Mouse (Mus musculus): ENCODE measurements around the gene Rfx4. TPM values are rescaled to one million over a fixed set of nuclear protein-coding genes. Genes with fewer than 3 reads are reported as not detected.

Rfx4 gene
- polyA plus RNA-seq, 1 experiment = 14.3 TPM

GRCm38 (mm10) chr10:84819669-84820068, 63.8 kb downstream of the Rfx4 start:
- TF ChIP-seq POLR2A (IDR thresholded peaks at IDR 0.05; ENCODE audit: extremely low read depth, insufficient read depth, low read length) (no peak), CTCF (IDR thresholded peaks at IDR 0.05; ENCODE audit: extremely low read depth, insufficient read depth, low read length) (no peak)
- no peak overlapping the region for H3K4me3 ChIP-seq (ENCODE audit: insufficient read depth, low read length)
- no peak overlapping the region for H3K27ac ChIP-seq (ENCODE audit: insufficient read depth, low read length)
- peaks cover 4% of the 10 kb centered on the region; the same call in 1 of the 2 replicates for H3K4me1 ChIP-seq (ENCODE audit: control insufficient read depth, insufficient read depth, low read length)

- peaks cover 4% of the 10 kb centered on the region; the same call in 1 of the 2 replicates for H3K4me1 ChIP-seq (ENCODE audit: control insufficient read depth, insufficient read depth, low read length)
- TF ChIP-seq CTCF (IDR thresholded peaks at IDR 0.05; ENCODE audit: extremely low read depth, insufficient read depth, low read length) (no peak), POLR2A (IDR thresholded peaks at IDR 0.05; ENCODE audit: extremely low read depth, insufficient read depth, low read length) (no peak)
These were observed 64.4 kb downstream of the Rfx4 start for GRCm38 (mm10) chr10:84820230-84820629.

GRCm38 (mm10) chr10:84822741-84823151, 66.9 kb downstream of the Rfx4 start:
- no peak for TF ChIP-seq POLR2A (IDR thresholded peaks at IDR 0.05; ENCODE audit: extremely low read depth, insufficient read depth, low read length)
- TF ChIP-seq CTCF (IDR thresholded peaks at IDR 0.05; ENCODE audit: extremely low read depth, insufficient read depth, low read length) = no peak
- Histone ChIP-seq H3K4me3 (ENCODE audit: insufficient read depth, low read length) (no peak overlapping the region), H3K27ac (ENCODE audit: insufficient read depth, low read length) (no peak overlapping the region), H3K4me1 (ENCODE audit: control insufficient read depth, insufficient read depth, low read length) (peaks cover 4% of the 10 kb centered on the region; the same call in 1 of the 2 replicates)

More at GRCm38 (mm10) chr10:84820230-84820629, 64.4 kb downstream of the Rfx4 start:
- Histone ChIP-seq H3K4me3 (ENCODE audit: insufficient read depth, low read length) (no peak overlapping the region), H3K27ac (ENCODE audit: insufficient read depth, low read length) (no peak overlapping the region; the same call in 1 of the 2 replicates)

- Histone ChIP-seq H3K4me1 (ENCODE audit: control insufficient read depth, insufficient read depth, low read length) (peaks cover 4% of the 10 kb centered on the region; the same call in 1 of the 2 replicates), H3K27ac (ENCODE audit: insufficient read depth, low read length) (no peak overlapping the region), H3K4me3 (ENCODE audit: insufficient read depth, low read length) (no peak overlapping the region)
- TF ChIP-seq POLR2A (IDR thresholded peaks at IDR 0.05; ENCODE audit: extremely low read depth, insufficient read depth, low read length) (no peak), CTCF (IDR thresholded peaks at IDR 0.05; ENCODE audit: extremely low read depth, insufficient read depth, low read length) (no peak)
These were observed 67.8 kb downstream of the Rfx4 start for GRCm38 (mm10) chr10:84823621-84824020.

- Histone ChIP-seq H3K4me1 (ENCODE audit: control insufficient read depth, insufficient read depth, low read length) (no peaks in the 10 kb centered on the region), H3K4me3 (ENCODE audit: insufficient read depth, low read length) (no peak overlapping the region), H3K27ac (ENCODE audit: insufficient read depth, low read length) (no peak overlapping the region)
- no peak for TF ChIP-seq CTCF (IDR thresholded peaks at IDR 0.05; ENCODE audit: extremely low read depth, insufficient read depth, low read length)
- TF ChIP-seq POLR2A (IDR thresholded peaks at IDR 0.05; ENCODE audit: extremely low read depth, insufficient read depth, low read length) = no peak
These were observed 73.1 kb downstream of the Rfx4 start for GRCm38 (mm10) chr10:84829009-84829408.

- Histone ChIP-seq H3K4me3 (ENCODE audit: insufficient read depth, low read length) (no peak overlapping the region), H3K27ac (ENCODE audit: insufficient read depth, low read length) (no peak overlapping the region), H3K4me1 (ENCODE audit: control insufficient read depth, insufficient read depth, low read length) (no peaks in the 10 kb centered on the region)
- TF ChIP-seq POLR2A (IDR thresholded peaks at IDR 0.05; ENCODE audit: extremely low read depth, insufficient read depth, low read length) (no peak), CTCF (IDR thresholded peaks at IDR 0.05; ENCODE audit: extremely low read depth, insufficient read depth, low read length) (no peak)
These were observed 79.7 kb downstream of the Rfx4 start for GRCm38 (mm10) chr10:84835596-84835995.

GRCm38 (mm10) chr10:84836104-84836503, 80.2 kb downstream of the Rfx4 start:
- Histone ChIP-seq H3K4me1 (ENCODE audit: control insufficient read depth, insufficient read depth, low read length) (no peaks in the 10 kb centered on the region), H3K27ac (ENCODE audit: insufficient read depth, low read length) (no peak overlapping the region), H3K4me3 (ENCODE audit: insufficient read depth, low read length) (no peak overlapping the region)
- TF ChIP-seq CTCF (IDR thresholded peaks at IDR 0.05; ENCODE audit: extremely low read depth, insufficient read depth, low read length) (peak; percentile 48), POLR2A (IDR thresholded peaks at IDR 0.05; ENCODE audit: extremely low read depth, insufficient read depth, low read length) (no peak)

GRCm38 (mm10) chr10:84837355-84837754, 81.5 kb downstream of the Rfx4 start:
- no peak overlapping the region for H3K27ac ChIP-seq (ENCODE audit: insufficient read depth, low read length)

GRCm38 (mm10) chr10:84838850-84839473, 83.1 kb downstream of the Rfx4 start:
- Histone ChIP-seq H3K4me3 (ENCODE audit: insufficient read depth, low read length) (no peak overlapping the region), H3K4me1 (ENCODE audit: control insufficient read depth, insufficient read depth, low read length) (peaks cover 2% of the 10 kb centered on the region; the same call in 1 of the 2 replicates), H3K27ac (ENCODE audit: insufficient read depth, low read length) (no peak overlapping the region)
- TF ChIP-seq CTCF (IDR thresholded peaks at IDR 0.05; ENCODE audit: extremely low read depth, insufficient read depth, low read length) (no peak), POLR2A (IDR thresholded peaks at IDR 0.05; ENCODE audit: extremely low read depth, insufficient read depth, low read length) (no peak)

More at GRCm38 (mm10) chr10:84837355-84837754, 81.5 kb downstream of the Rfx4 start:
- no peak overlapping the region for H3K4me3 ChIP-seq (ENCODE audit: insufficient read depth, low read length)
- TF ChIP-seq CTCF (IDR thresholded peaks at IDR 0.05; ENCODE audit: extremely low read depth, insufficient read depth, low read length) (no peak), POLR2A (IDR thresholded peaks at IDR 0.05; ENCODE audit: extremely low read depth, insufficient read depth, low read length) (no peak)
- H3K4me1 ChIP-seq (ENCODE audit: control insufficient read depth, insufficient read depth, low read length) = peaks cover 2% of the 10 kb centered on the region; the same call in 1 of the 2 replicates

GRCm38 (mm10) chr10:84846638-84847037, 90.8 kb downstream of the Rfx4 start:
- no peak overlapping the region for H3K27ac ChIP-seq (ENCODE audit: insufficient read depth, low read length)
- TF ChIP-seq CTCF (IDR thresholded peaks at IDR 0.05; ENCODE audit: extremely low read depth, insufficient read depth, low read length) = no peak
- no peak for TF ChIP-seq POLR2A (IDR thresholded peaks at IDR 0.05; ENCODE audit: extremely low read depth, insufficient read depth, low read length)
- H3K4me1 ChIP-seq (ENCODE audit: control insufficient read depth, insufficient read depth, low read length) = peaks cover 2% of the 10 kb centered on the region; the same call in 1 of the 2 replicates
- no peak overlapping the region for H3K4me3 ChIP-seq (ENCODE audit: insufficient read depth, low read length)

Measured in cortical plate, adult 2 months (tissue).